Mouse (Mus musculus): ENCODE results near the gene Sipa1l2. TPM values are rescaled to one million over a fixed set of nuclear protein-coding genes. Genes with fewer than 3 reads are reported as not detected.
A peak's percentile ranks its signal among the peaks of the same experiment; 100 is the strongest.

Gene Sipa1l2
- polyA plus RNA-seq, 1 experiment from 2014 or later = 8.2 TPM

- no peaks in the 10 kb centered on the region for H3K36me3 ChIP-seq (ENCODE audit: insufficient read depth, low read length)
- WGBS = under 1% methylated on average over 39 of the region's 39 CpGs
- H3K4me2 ChIP-seq (ENCODE audit: low read length) = peak overlapping the region; percentile 92
- H3K27ac ChIP-seq = peak overlapping the region; percentile 77
- H3K27me3 ChIP-seq (ENCODE audit: insufficient read depth, low read length) = no peaks in the 10 kb centered on the region
- ATAC-seq (replicated peaks; ENCODE audit: low FRiP score, low read depth) = no peak; the same call in 1 of the 2 replicates
- DNase-seq (ENCODE audit: low spot score) = peak; percentile 95
- TF ChIP-seq CTCF (IDR thresholded peaks at IDR 0.05; ENCODE audit: low read depth) = peak; percentile 74
- H3K9ac ChIP-seq (ENCODE audit: low read depth, low read length) = peak overlapping the region; percentile 86
- H3K9me3 ChIP-seq (replicated peaks; ENCODE audit: low read length) = no peaks in the 10 kb centered on the region
- peak overlapping the region; percentile 78 for H3K4me3 ChIP-seq (replicated peaks; ENCODE audit: low read depth, low read length)
- peaks cover 10% of the 10 kb centered on the region for H3K4me1 ChIP-seq (replicated peaks; ENCODE audit: insufficient read depth, low read length)
Measured at GRCm38 (mm10) chr8:125568851-125569532, 616 bp downstream of the Sipa1l2 start.

DNA sequence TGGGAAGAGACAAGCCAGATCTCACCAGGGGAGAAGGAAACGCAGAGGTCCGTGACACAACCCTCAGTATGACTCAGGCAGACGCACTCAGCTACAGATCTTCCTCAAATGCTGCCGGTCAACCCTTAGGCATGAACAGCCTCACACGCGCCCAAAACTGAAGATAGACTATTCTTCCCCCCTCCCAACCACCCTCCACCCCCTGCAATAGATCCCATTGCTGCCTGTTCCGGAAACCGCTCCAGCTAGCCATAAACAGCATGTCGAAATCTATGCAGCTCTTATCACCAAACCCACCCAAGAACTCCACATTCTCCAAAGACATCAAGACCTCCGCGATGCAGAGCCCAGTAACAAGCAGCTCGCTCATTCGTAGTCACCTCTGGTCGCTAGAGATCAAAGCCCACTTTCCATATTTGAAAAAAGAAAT, 1.2 kb downstream of the Sipa1l2 start:
- peaks cover 10% of the 10 kb centered on the region for H3K4me1 ChIP-seq (replicated peaks; ENCODE audit: insufficient read depth, low read length)
- H3K4me3 ChIP-seq (replicated peaks; ENCODE audit: low read depth, low read length) = peak overlapping the region; percentile 78
- peak overlapping the region; percentile 92 for H3K4me2 ChIP-seq (ENCODE audit: low read length)
- H3K27me3 ChIP-seq (ENCODE audit: insufficient read depth, low read length) = no peaks in the 10 kb centered on the region
- peak overlapping the region; percentile 86; the same call in 1 of the 2 replicates for H3K9ac ChIP-seq (ENCODE audit: low read depth, low read length)
- H3K27ac ChIP-seq = no peak overlapping the region; the same call in 1 of the 2 replicates
- under 1% methylated on average over 14 of the region's 14 CpGs for WGBS
- ATAC-seq (replicated peaks; ENCODE audit: low FRiP score, low read depth) (no peak), DNase-seq (ENCODE audit: low spot score) (peak; percentile 64)
- no peaks in the 10 kb centered on the region for H3K36me3 ChIP-seq (ENCODE audit: insufficient read depth, low read length)
- no peak for TF ChIP-seq CTCF (IDR thresholded peaks at IDR 0.05; ENCODE audit: low read depth)
- H3K9me3 ChIP-seq (replicated peaks; ENCODE audit: low read length) = no peaks in the 10 kb centered on the region

DNA sequence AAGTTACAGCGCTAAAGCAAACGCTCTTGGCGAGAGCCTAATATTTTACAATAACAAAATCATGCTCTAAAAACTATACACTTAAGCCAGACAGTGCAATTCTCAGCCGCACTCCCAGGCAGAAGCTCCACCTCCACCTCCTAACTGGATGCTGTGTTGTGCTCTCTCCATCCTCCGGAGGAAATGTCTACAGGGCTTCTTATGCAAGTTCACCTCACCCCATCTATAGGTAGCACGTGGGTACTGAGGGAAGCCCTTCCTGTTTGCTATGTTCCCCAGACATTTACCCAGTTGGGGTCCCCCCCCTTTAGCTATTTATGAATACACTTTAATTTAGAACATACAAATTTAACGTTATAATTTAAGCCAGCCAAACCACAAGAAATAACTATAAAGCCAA, 2.0 kb downstream of the Sipa1l2 start:
- 48% methylated on average over 7 of the region's 7 CpGs for WGBS
- H3K36me3 ChIP-seq (ENCODE audit: insufficient read depth, low read length) = no peaks in the 10 kb centered on the region
- no peak overlapping the region for H3K9ac ChIP-seq (ENCODE audit: low read depth, low read length)
- no peak overlapping the region for H3K27ac ChIP-seq
- H3K4me2 ChIP-seq (ENCODE audit: low read length) = peak overlapping the region; percentile 92
- peak; percentile 44 for TF ChIP-seq CTCF (IDR thresholded peaks at IDR 0.05; ENCODE audit: low read depth)
- no peaks in the 10 kb centered on the region for H3K27me3 ChIP-seq (ENCODE audit: insufficient read depth, low read length)
- DNase-seq (ENCODE audit: low spot score) (peak; percentile 49), ATAC-seq (replicated peaks; ENCODE audit: low FRiP score, low read depth) (no peak)
- peaks cover 10% of the 10 kb centered on the region for H3K4me1 ChIP-seq (replicated peaks; ENCODE audit: insufficient read depth, low read length)
- no peaks in the 10 kb centered on the region for H3K9me3 ChIP-seq (replicated peaks; ENCODE audit: low read length)
- H3K4me3 ChIP-seq (replicated peaks; ENCODE audit: low read depth, low read length) = peak overlapping the region; percentile 78; the same call in 1 of the 2 replicates

GRCm38 (mm10) chr8:125562878-125563277, 6.7 kb downstream of the Sipa1l2 start:
- H3K4me1 ChIP-seq (replicated peaks; ENCODE audit: insufficient read depth, low read length) = peaks cover 36% of the 10 kb centered on the region
- DNase-seq (ENCODE audit: low spot score) (no peak), ATAC-seq (replicated peaks; ENCODE audit: low FRiP score, low read depth) (no peak)
- H3K4me2 ChIP-seq (ENCODE audit: low read length) = no peak overlapping the region
- no peak for TF ChIP-seq CTCF (IDR thresholded peaks at IDR 0.05; ENCODE audit: low read depth)
- no peaks in the 10 kb centered on the region for H3K27me3 ChIP-seq (ENCODE audit: insufficient read depth, low read length)
- no peaks in the 10 kb centered on the region for H3K36me3 ChIP-seq (ENCODE audit: insufficient read depth, low read length)
- 75% methylated on average over 8 of the region's 8 CpGs for WGBS
- H3K9me3 ChIP-seq (replicated peaks; ENCODE audit: low read length) = no peaks in the 10 kb centered on the region
- no peak overlapping the region for H3K9ac ChIP-seq (ENCODE audit: low read depth, low read length)
- H3K27ac ChIP-seq = no peak overlapping the region
- H3K4me3 ChIP-seq (replicated peaks; ENCODE audit: low read depth, low read length) = no peak overlapping the region

DNA sequence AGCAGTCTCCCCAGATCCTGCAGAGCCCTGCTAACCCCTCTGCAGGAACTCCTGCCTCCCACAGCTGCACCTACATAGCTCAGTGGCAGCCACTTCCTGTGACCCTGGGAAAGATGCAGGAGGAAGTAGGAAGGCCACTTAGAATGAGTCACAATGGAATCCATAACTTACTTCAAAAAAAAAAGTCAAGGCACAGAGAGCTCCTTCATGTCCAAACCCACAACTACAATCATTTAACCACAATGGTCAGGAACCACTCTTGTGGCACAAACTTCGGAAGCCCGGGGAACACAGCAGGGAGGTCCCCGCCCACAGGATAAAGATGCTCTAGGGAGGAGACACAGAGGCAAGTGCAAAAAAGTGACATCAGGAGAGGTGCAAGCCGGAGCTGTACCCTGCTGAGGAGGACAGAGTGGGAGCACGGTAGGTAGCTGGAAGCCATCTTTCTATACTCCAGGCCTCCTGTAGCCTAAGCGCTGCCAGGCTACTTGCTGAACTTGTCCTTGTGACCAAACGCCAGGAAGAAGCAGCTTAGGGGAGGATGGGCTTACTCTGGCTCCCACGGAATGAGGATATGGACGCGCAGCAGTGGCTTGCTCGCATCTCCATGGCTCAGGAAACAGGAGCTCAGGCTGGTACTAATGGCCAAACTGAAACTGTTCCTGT, 8.7 kb downstream of the Sipa1l2 start:
- Histone ChIP-seq H3K36me3 (ENCODE audit: insufficient read depth, low read length) (no peaks in the 10 kb centered on the region), H3K9ac (ENCODE audit: low read depth, low read length) (no peak overlapping the region), H3K27me3 (ENCODE audit: insufficient read depth, low read length) (no peaks in the 10 kb centered on the region), H3K9me3 (replicated peaks; ENCODE audit: low read length) (no peaks in the 10 kb centered on the region), H3K4me1 (replicated peaks; ENCODE audit: insufficient read depth, low read length) (peaks cover 43% of the 10 kb centered on the region), H3K4me3 (replicated peaks; ENCODE audit: low read depth, low read length) (no peak overlapping the region), H3K4me2 (ENCODE audit: low read length) (no peak overlapping the region), H3K27ac (peak overlapping the region; percentile 44)
- WGBS = 53% methylated on average over 11 of the region's 11 CpGs
- DNase-seq (ENCODE audit: low spot score) (peak; percentile 40), ATAC-seq (replicated peaks; ENCODE audit: low FRiP score, low read depth) (no peak)
- no peak for TF ChIP-seq CTCF (IDR thresholded peaks at IDR 0.05; ENCODE audit: low read depth)

DNA sequence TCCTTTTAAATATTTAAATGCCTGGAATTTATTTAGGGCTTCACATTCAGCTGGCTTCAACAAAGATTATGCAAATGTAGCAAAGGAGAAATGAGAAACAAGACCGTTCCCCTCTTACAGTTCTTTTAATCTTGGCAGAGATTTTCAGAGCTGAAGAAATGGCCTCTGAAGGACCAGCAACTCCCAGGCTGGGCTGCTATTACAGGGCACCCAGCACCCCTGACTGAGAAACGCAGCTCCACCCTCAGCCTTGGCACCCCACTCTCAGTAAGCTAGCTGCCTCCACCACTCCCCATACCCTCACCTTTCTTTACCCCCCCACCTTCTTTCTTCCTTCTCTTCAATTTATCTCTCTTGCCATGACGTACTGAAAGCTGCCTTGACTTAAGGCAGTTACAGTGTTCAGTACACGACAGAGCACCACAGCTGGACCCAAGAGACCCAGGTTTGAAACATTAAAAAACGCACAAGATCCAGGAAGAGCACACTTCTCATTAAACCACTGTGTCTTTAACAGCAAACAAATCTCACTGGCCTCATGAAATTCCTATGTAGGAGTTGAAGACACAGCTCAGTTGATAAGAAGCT, 10.4 kb downstream of the Sipa1l2 start:
- TF ChIP-seq CTCF (IDR thresholded peaks at IDR 0.05; ENCODE audit: low read depth) = no peak
- no peaks in the 10 kb centered on the region for H3K9me3 ChIP-seq (replicated peaks; ENCODE audit: low read length)
- H3K4me3 ChIP-seq (replicated peaks; ENCODE audit: low read depth, low read length) = no peak overlapping the region
- no peak for DNase-seq (ENCODE audit: low spot score)
- H3K4me1 ChIP-seq (replicated peaks; ENCODE audit: insufficient read depth, low read length) = peaks cover 43% of the 10 kb centered on the region
- no peaks in the 10 kb centered on the region for H3K27me3 ChIP-seq (ENCODE audit: insufficient read depth, low read length)
- H3K36me3 ChIP-seq (ENCODE audit: insufficient read depth, low read length) = no peaks in the 10 kb centered on the region
- WGBS = 51% methylated on average over 5 of the region's 5 CpGs
- H3K4me2 ChIP-seq (ENCODE audit: low read length) = 0 out of 2 replicates have a peak overlapping the region, but pooled peaks have one; percentile 43
- 0 out of 2 replicates have a peak overlapping the region, but pooled peaks have one; percentile 3 for H3K27ac ChIP-seq
- H3K9ac ChIP-seq (ENCODE audit: low read depth, low read length) = no peak overlapping the region
- no peak for ATAC-seq (replicated peaks; ENCODE audit: low FRiP score, low read depth)
